Mouse (Mus musculus): ENCODE data around the gene Grb14. TPM values are rescaled to one million over a fixed set of nuclear protein-coding genes. Genes with fewer than 3 reads are reported as not detected.

Gene Grb14
- total and polyA plus RNA-seq, 3 experiments = 0.22 TPM; not detected in 2

DNA sequence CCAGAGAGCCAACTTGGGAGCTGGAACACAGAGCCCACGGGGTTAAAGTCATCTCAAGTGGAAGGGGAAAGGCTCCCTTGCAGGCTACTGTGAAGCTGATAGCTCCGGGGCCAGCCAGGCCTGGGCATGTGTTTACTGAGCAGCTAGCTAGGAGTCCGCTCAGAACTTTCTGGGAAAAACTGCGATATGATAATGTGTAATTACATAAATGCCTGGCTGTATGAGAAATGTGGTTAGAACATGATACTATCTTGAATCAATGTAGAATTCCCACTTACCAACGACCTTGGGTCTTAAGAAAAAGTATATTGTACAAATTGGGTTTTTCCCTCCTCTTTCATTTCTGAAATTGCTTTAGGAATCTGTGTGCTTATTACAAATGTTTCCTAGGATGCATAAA lies 53.0 kb downstream of the Grb14 start:
- TF ChIP-seq CTCF (IDR thresholded peaks at IDR 0.05; ENCODE audit: low read depth, low read length) (no peak), GATA2 (IDR thresholded peaks at IDR 0.05; ENCODE audit: borderline replicate concordance, low read depth, low read length) (no peak), TAL1 (conservative IDR thresholded peaks at IDR 0.05; ENCODE audit: low read depth, low read length) (no peak), POLR2AphosphoS5 (IDR thresholded peaks at IDR 0.05; ENCODE audit: insufficient replicate concordance, low read depth, low read length) (no peak), GATA1 (IDR thresholded peaks at IDR 0.05; ENCODE audit: borderline replicate concordance, low read length) (no peak)
- H3K27me3 ChIP-seq (ENCODE audit: insufficient read depth, low read length) = no peaks in the 10 kb centered on the region
- H3K4me3 ChIP-seq (ENCODE audit: low read depth, low read length) = no peak overlapping the region
- H3K9me3 ChIP-seq (replicated peaks) = peaks cover 20% of the 10 kb centered on the region
- no peaks in the 10 kb centered on the region for H3K4me1 ChIP-seq (ENCODE audit: insufficient read depth, low read depth, low read length)
- no peaks in the 10 kb centered on the region for H3K36me3 ChIP-seq (replicated peaks)
- ATAC-seq (ENCODE audit: extremely low read depth, insufficient number of reproducible peaks, low FRiP score, poor library complexity, severe bottlenecking) = no peak
- DNase-seq (ENCODE audit: low spot score) = no peak

DNA sequence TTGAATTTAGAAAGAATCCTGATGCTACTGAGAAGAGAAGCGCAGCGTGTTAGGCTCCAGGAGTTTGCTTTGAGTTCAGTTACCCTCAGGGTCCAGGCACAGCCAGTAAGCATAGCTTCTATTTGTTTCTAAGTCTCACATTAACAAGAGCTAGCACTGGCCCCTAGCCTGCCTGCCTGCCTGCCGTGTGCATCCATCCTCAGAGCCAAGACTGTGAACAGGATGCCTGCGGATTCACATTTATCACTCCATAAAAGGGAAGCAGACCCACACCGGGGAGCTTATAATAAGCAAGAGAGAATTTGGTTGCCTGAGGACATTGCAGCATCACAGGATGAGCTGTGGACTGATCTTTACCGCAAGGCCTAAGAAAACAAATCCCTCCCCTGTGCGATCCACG lies 53.8 kb downstream of the Grb14 start:
- Histone ChIP-seq H3K4me3 (ENCODE audit: low read depth, low read length) (no peak overlapping the region), H3K27me3 (ENCODE audit: insufficient read depth, low read length) (no peaks in the 10 kb centered on the region), H3K9me3 (replicated peaks) (peaks cover 18% of the 10 kb centered on the region), H3K36me3 (replicated peaks) (no peaks in the 10 kb centered on the region), H3K4me1 (ENCODE audit: insufficient read depth, low read depth, low read length) (no peaks in the 10 kb centered on the region)
- DNase-seq (ENCODE audit: low spot score) (no peak), ATAC-seq (ENCODE audit: extremely low read depth, insufficient number of reproducible peaks, low FRiP score, poor library complexity, severe bottlenecking) (no peak)
- TF ChIP-seq GATA2 (IDR thresholded peaks at IDR 0.05; ENCODE audit: borderline replicate concordance, low read depth, low read length) (no peak), GATA1 (IDR thresholded peaks at IDR 0.05; ENCODE audit: borderline replicate concordance, low read length) (no peak), TAL1 (conservative IDR thresholded peaks at IDR 0.05; ENCODE audit: low read depth, low read length) (no peak), POLR2AphosphoS5 (IDR thresholded peaks at IDR 0.05; ENCODE audit: insufficient replicate concordance, low read depth, low read length) (no peak), CTCF (IDR thresholded peaks at IDR 0.05; ENCODE audit: low read depth, low read length) (no peak)

DNA sequence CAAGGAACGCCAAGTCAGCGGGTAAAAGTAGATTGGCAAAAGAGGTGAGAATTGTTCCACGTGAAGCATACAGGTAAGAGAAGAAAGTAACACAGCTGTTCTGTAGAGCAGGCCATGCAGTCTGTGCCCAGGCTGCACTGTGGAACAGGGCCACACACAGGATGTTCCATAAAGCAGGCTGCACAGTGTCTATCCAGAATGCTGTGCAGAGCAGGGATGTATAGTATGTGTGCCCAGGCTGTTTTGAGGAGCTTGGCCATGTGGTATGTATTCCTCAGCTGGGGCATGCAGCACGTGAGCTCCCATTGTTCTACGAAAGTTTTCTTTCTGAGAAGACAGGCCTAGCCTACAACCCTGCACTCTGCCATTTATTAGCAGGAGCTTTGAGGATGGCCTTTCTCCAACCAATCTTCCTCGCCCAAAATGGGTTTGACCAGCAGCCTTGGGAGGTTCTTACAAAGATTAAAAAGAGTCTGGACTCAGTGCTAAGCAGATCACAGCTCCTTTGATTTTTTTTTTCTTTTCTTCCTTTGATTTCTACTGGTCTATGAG lies 57.8 kb downstream of the Grb14 start:
- H3K27me3 ChIP-seq (ENCODE audit: insufficient read depth, low read length) = no peaks in the 10 kb centered on the region
- DNase-seq (ENCODE audit: low spot score) (no peak), ATAC-seq (ENCODE audit: extremely low read depth, insufficient number of reproducible peaks, low FRiP score, poor library complexity, severe bottlenecking) (no peak)
- no peaks in the 10 kb centered on the region for H3K4me1 ChIP-seq (ENCODE audit: insufficient read depth, low read depth, low read length)
- no peak for TF ChIP-seq POLR2AphosphoS5 (IDR thresholded peaks at IDR 0.05; ENCODE audit: insufficient replicate concordance, low read depth, low read length)
- TF ChIP-seq TAL1 (conservative IDR thresholded peaks at IDR 0.05; ENCODE audit: low read depth, low read length) = no peak
- no peak for TF ChIP-seq CTCF (IDR thresholded peaks at IDR 0.05; ENCODE audit: low read depth, low read length)
- H3K36me3 ChIP-seq (replicated peaks) = no peaks in the 10 kb centered on the region
- peaks cover 12% of the 10 kb centered on the region for H3K9me3 ChIP-seq (replicated peaks)
- no peak overlapping the region for H3K4me3 ChIP-seq (ENCODE audit: low read depth, low read length)

DNA sequence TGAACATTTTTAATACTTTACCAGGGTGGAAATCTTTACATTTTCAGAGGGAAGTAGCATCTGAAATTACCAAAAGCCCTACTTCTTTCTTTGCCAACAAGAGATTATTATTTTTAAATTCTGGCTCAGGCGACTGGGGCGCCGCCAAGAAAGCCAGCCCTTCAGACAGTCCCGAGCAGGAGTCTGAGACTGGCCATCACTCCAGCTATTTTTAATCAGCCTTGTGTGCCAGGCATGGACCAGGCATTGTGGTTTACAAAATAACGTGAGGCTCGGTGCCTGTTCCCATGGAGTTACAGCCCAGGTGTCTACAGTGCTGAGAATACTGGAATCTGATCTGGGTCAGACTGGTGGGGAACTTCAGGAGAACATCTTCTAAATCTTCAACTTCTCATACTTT lies 58.5 kb downstream of the Grb14 start:
- Histone ChIP-seq H3K4me1 (ENCODE audit: insufficient read depth, low read depth, low read length) (no peaks in the 10 kb centered on the region), H3K4me3 (ENCODE audit: low read depth, low read length) (no peak overlapping the region), H3K9me3 (replicated peaks) (peaks cover 12% of the 10 kb centered on the region), H3K27me3 (ENCODE audit: insufficient read depth, low read length) (no peaks in the 10 kb centered on the region), H3K36me3 (replicated peaks) (no peaks in the 10 kb centered on the region)
- no peak for DNase-seq (ENCODE audit: low spot score)
- no peak for TF ChIP-seq GATA2 (IDR thresholded peaks at IDR 0.05; ENCODE audit: borderline replicate concordance, low read depth, low read length)
- no peak for TF ChIP-seq TAL1 (conservative IDR thresholded peaks at IDR 0.05; ENCODE audit: low read depth, low read length)
- no peak for TF ChIP-seq GATA1 (IDR thresholded peaks at IDR 0.05; ENCODE audit: borderline replicate concordance, low read length)
- TF ChIP-seq POLR2AphosphoS5 (IDR thresholded peaks at IDR 0.05; ENCODE audit: insufficient replicate concordance, low read depth, low read length) = no peak
- no peak for TF ChIP-seq CTCF (IDR thresholded peaks at IDR 0.05; ENCODE audit: low read depth, low read length)
- ATAC-seq (ENCODE audit: extremely low read depth, insufficient number of reproducible peaks, low FRiP score, poor library complexity, severe bottlenecking) = no peak

DNA sequence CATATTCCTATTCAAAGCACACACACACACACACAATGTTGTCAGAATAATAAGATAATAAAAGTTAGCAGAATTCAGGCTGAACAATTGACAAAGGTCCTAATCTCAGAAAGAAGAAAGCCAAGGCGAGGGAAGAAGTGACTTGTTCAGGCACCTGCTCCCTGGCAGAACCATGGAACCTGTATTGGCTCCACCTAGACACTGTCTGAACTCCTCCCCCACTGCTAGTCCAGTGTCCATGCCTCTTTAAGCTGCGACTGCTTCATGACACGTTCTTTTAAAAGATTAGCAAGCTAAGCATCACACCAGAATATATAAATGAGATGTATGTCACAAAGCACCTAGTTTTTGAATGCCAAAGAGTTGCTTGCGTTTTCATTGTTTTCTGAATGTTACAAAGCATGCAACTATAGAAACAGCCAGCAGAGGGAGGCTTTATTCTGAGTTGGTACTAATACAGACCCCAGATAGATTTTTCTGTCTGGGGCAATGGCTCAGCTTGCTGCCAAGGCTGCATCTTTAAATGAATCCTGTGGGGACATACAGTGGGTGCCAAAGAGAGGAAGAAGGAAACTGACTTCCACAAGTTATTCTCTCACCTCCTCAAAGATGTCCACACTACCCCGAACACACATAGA lies 59.4 kb downstream of the Grb14 start:
- Histone ChIP-seq H3K27me3 (ENCODE audit: insufficient read depth, low read length) (no peaks in the 10 kb centered on the region), H3K9me3 (replicated peaks) (peaks cover 10% of the 10 kb centered on the region), H3K36me3 (replicated peaks) (no peaks in the 10 kb centered on the region), H3K4me3 (ENCODE audit: low read depth, low read length) (no peak overlapping the region), H3K4me1 (ENCODE audit: insufficient read depth, low read depth, low read length) (no peaks in the 10 kb centered on the region)
- no peak for ATAC-seq (ENCODE audit: extremely low read depth, insufficient number of reproducible peaks, low FRiP score, poor library complexity, severe bottlenecking)
- DNase-seq (ENCODE audit: low spot score) = no peak
- no peak for TF ChIP-seq CTCF (IDR thresholded peaks at IDR 0.05; ENCODE audit: low read depth, low read length)
- no peak for TF ChIP-seq GATA1 (IDR thresholded peaks at IDR 0.05; ENCODE audit: borderline replicate concordance, low read length)
- no peak for TF ChIP-seq TAL1 (conservative IDR thresholded peaks at IDR 0.05; ENCODE audit: low read depth, low read length)
- TF ChIP-seq GATA2 (IDR thresholded peaks at IDR 0.05; ENCODE audit: borderline replicate concordance, low read depth, low read length) = no peak
- no peak for TF ChIP-seq POLR2AphosphoS5 (IDR thresholded peaks at IDR 0.05; ENCODE audit: insufficient replicate concordance, low read depth, low read length)

DNA sequence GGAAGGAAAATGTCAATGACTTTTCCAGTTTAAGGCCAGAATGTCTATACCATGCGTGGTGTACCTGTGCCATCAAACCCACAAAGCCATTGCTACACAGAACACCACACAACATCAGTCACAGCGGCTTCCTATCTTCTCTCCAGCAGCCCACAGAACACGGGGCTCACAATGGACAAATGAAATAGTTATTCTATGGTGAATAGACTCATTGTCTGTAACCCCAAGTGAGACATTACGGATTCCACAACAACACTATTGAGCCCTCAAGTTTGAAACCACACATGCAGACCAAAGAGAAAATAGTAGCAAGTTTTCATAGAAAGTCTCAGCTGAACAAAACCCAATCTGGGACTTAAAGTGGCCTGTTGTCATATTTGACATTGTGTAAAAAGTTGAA lies 62.6 kb downstream of the Grb14 start:
- no peak overlapping the region for H3K4me3 ChIP-seq (ENCODE audit: low read depth, low read length)
- no peaks in the 10 kb centered on the region for H3K27me3 ChIP-seq (ENCODE audit: insufficient read depth, low read length)
- no peaks in the 10 kb centered on the region for H3K4me1 ChIP-seq (ENCODE audit: insufficient read depth, low read depth, low read length)
- no peak for DNase-seq (ENCODE audit: low spot score)
- peaks cover 7% of the 10 kb centered on the region for H3K9me3 ChIP-seq (replicated peaks)
- no peak for ATAC-seq (ENCODE audit: extremely low read depth, insufficient number of reproducible peaks, low FRiP score, poor library complexity, severe bottlenecking)
- TF ChIP-seq TAL1 (conservative IDR thresholded peaks at IDR 0.05; ENCODE audit: low read depth, low read length) = no peak
- TF ChIP-seq POLR2AphosphoS5 (IDR thresholded peaks at IDR 0.05; ENCODE audit: insufficient replicate concordance, low read depth, low read length) = no peak
- no peak for TF ChIP-seq GATA2 (IDR thresholded peaks at IDR 0.05; ENCODE audit: borderline replicate concordance, low read depth, low read length)
- no peak for TF ChIP-seq GATA1 (IDR thresholded peaks at IDR 0.05; ENCODE audit: borderline replicate concordance, low read length)
- no peak for TF ChIP-seq CTCF (IDR thresholded peaks at IDR 0.05; ENCODE audit: low read depth, low read length)
- H3K36me3 ChIP-seq (replicated peaks) = no peaks in the 10 kb centered on the region

Measured in G1E (cell line).